Mouse (Mus musculus): Measurements from ENCODE around the gene Acsl1. TPM values are rescaled to one million over a fixed set of nuclear protein-coding genes. Genes with fewer than 3 reads are reported as not detected.
A peak's percentile ranks its signal among the peaks of the same experiment; 100 is the strongest.

Gene Acsl1
- polyA plus RNA-seq, 1 experiment from 2014 or later = 12.4 TPM

- Histone ChIP-seq H3K27me3 (no peaks in the 10 kb centered on the region), H3K36me3 (no peaks in the 10 kb centered on the region), H3K4me1 (peaks cover 4% of the 10 kb centered on the region; the same call in 1 of the 2 replicates), H3K4me2 (replicated peaks) (no peak overlapping the region), H3K27ac (no peak overlapping the region), H3K9me3 (replicated peaks) (no peaks in the 10 kb centered on the region), H3K4me3 (no peak overlapping the region), H3K9ac (no peak overlapping the region)
- ATAC-seq (ENCODE audit: low FRiP score) = no peak
- WGBS = 88% methylated on average over 6 of the region's 6 CpGs
These were observed 26.0 kb downstream of the Acsl1 start for GRCm38 (mm10) chr8:46496852-46497251.

- Histone ChIP-seq H3K9ac (no peak overlapping the region), H3K4me1 (peaks cover 5% of the 10 kb centered on the region; the same call in 1 of the 2 replicates), H3K4me2 (replicated peaks) (no peak overlapping the region), H3K36me3 (no peaks in the 10 kb centered on the region), H3K9me3 (replicated peaks) (no peaks in the 10 kb centered on the region), H3K27ac (no peak overlapping the region), H3K4me3 (no peak overlapping the region), H3K27me3 (no peaks in the 10 kb centered on the region)
- no peak for ATAC-seq (ENCODE audit: low FRiP score)
- WGBS = 86% methylated on average over 15 of the region's 15 CpGs
These were observed 26.6 kb downstream of the Acsl1 start for GRCm38 (mm10) chr8:46497314-46498011.

- Histone ChIP-seq H3K4me2 (replicated peaks) (0 out of 2 replicates have a peak overlapping the region, but pooled peaks have one; percentile 6), H3K4me1 (peaks cover 12% of the 10 kb centered on the region), H3K36me3 (no peaks in the 10 kb centered on the region), H3K9ac (no peak overlapping the region), H3K27ac (no peak overlapping the region), H3K27me3 (no peaks in the 10 kb centered on the region), H3K9me3 (replicated peaks) (no peaks in the 10 kb centered on the region), H3K4me3 (no peak overlapping the region)
- 56% methylated on average over 19 of the region's 19 CpGs for WGBS
- ATAC-seq (ENCODE audit: low FRiP score) = no peak
These were observed 28.7 kb downstream of the Acsl1 start for GRCm38 (mm10) chr8:46499376-46500061.

GRCm38 (mm10) chr8:46502333-46503071 is 31.7 kb downstream of the Acsl1 start:
- Histone ChIP-seq H3K27ac (no peak overlapping the region), H3K9ac (0 out of 2 replicates have a peak overlapping the region, but pooled peaks have one; percentile 18), H3K9me3 (replicated peaks) (no peaks in the 10 kb centered on the region), H3K4me2 (replicated peaks) (peak overlapping the region; percentile 51), H3K4me3 (peak overlapping the region; percentile 28), H3K4me1 (peaks cover 12% of the 10 kb centered on the region), H3K27me3 (no peaks in the 10 kb centered on the region), H3K36me3 (no peaks in the 10 kb centered on the region)
- 20% methylated on average over 19 of the region's 19 CpGs for WGBS
- ATAC-seq (ENCODE audit: low FRiP score) = no peak

- WGBS = 80% methylated on average over 12 of the region's 12 CpGs
- peak overlapping the region; percentile 28; the same call in 1 of the 2 replicates for H3K4me3 ChIP-seq
- ATAC-seq (ENCODE audit: low FRiP score) = no peak
- no peak overlapping the region for H3K9ac ChIP-seq
- H3K4me1 ChIP-seq = peaks cover 12% of the 10 kb centered on the region
- H3K4me2 ChIP-seq (replicated peaks) = peak overlapping the region; percentile 51
- no peaks in the 10 kb centered on the region for H3K36me3 ChIP-seq
- no peaks in the 10 kb centered on the region for H3K9me3 ChIP-seq (replicated peaks)
- H3K27ac ChIP-seq = no peak overlapping the region
- H3K27me3 ChIP-seq = no peaks in the 10 kb centered on the region
These were observed 32.3 kb downstream of the Acsl1 start for GRCm38 (mm10) chr8:46503072-46503695.

GRCm38 (mm10) chr8:46504196-46504595 is 33.4 kb downstream of the Acsl1 start:
- Histone ChIP-seq H3K4me3 (no peak overlapping the region), H3K27ac (no peak overlapping the region), H3K36me3 (no peaks in the 10 kb centered on the region), H3K27me3 (no peaks in the 10 kb centered on the region), H3K9ac (no peak overlapping the region), H3K4me2 (replicated peaks) (no peak overlapping the region), H3K4me1 (peaks cover 12% of the 10 kb centered on the region), H3K9me3 (replicated peaks) (no peaks in the 10 kb centered on the region)
- 68% methylated on average over 3 of the region's 3 CpGs for WGBS
- no peak for ATAC-seq (ENCODE audit: low FRiP score)

GRCm38 (mm10) chr8:46508488-46509395 is 37.9 kb downstream of the Acsl1 start:
- no peak overlapping the region for H3K4me3 ChIP-seq
- H3K4me2 ChIP-seq (replicated peaks) = no peak overlapping the region
- no peaks in the 10 kb centered on the region for H3K36me3 ChIP-seq
- 83% methylated on average over 14 of the region's 14 CpGs for WGBS
- H3K9ac ChIP-seq = no peak overlapping the region
- no peaks in the 10 kb centered on the region for H3K4me1 ChIP-seq
- no peak overlapping the region for H3K27ac ChIP-seq
- H3K9me3 ChIP-seq (replicated peaks) = no peaks in the 10 kb centered on the region
- ATAC-seq (ENCODE audit: low FRiP score) = no peak
- H3K27me3 ChIP-seq = no peaks in the 10 kb centered on the region

GRCm38 (mm10) chr8:46509474-46509873 is 38.6 kb downstream of the Acsl1 start:
- Histone ChIP-seq H3K9ac (no peak overlapping the region), H3K4me2 (replicated peaks) (no peak overlapping the region), H3K9me3 (replicated peaks) (no peaks in the 10 kb centered on the region), H3K36me3 (no peaks in the 10 kb centered on the region), H3K27ac (no peak overlapping the region), H3K4me3 (no peak overlapping the region), H3K27me3 (no peaks in the 10 kb centered on the region), H3K4me1 (no peaks in the 10 kb centered on the region)
- no peak for ATAC-seq (ENCODE audit: low FRiP score)
- WGBS = 89% methylated on average over 3 of the region's 3 CpGs

- H3K4me3 ChIP-seq = no peak overlapping the region
- WGBS = 74% methylated on average over 9 of the region's 9 CpGs
- ATAC-seq (ENCODE audit: low FRiP score) = no peak
- H3K9ac ChIP-seq = no peak overlapping the region
- H3K9me3 ChIP-seq (replicated peaks) = no peaks in the 10 kb centered on the region
- no peak overlapping the region for H3K27ac ChIP-seq
- H3K4me1 ChIP-seq = no peaks in the 10 kb centered on the region
- H3K36me3 ChIP-seq = no peaks in the 10 kb centered on the region
- H3K4me2 ChIP-seq (replicated peaks) = no peak overlapping the region
- H3K27me3 ChIP-seq = no peaks in the 10 kb centered on the region
These were observed 40.5 kb downstream of the Acsl1 start for GRCm38 (mm10) chr8:46511336-46511735.

GRCm38 (mm10) chr8:46512538-46512937 is 41.7 kb downstream of the Acsl1 start:
- H3K9me3 ChIP-seq (replicated peaks) = no peaks in the 10 kb centered on the region
- no peaks in the 10 kb centered on the region for H3K36me3 ChIP-seq
- WGBS = 59% methylated on average over 8 of the region's 8 CpGs
- H3K4me1 ChIP-seq = no peaks in the 10 kb centered on the region
- H3K4me3 ChIP-seq = no peak overlapping the region
- no peak for ATAC-seq (ENCODE audit: low FRiP score)
- no peak overlapping the region for H3K27ac ChIP-seq
- H3K4me2 ChIP-seq (replicated peaks) = no peak overlapping the region
- no peaks in the 10 kb centered on the region for H3K27me3 ChIP-seq
- no peak overlapping the region for H3K9ac ChIP-seq

GRCm38 (mm10) chr8:46514027-46514426 is 43.2 kb downstream of the Acsl1 start:
- no peaks in the 10 kb centered on the region for H3K4me1 ChIP-seq
- H3K9ac ChIP-seq = no peak overlapping the region
- ATAC-seq (ENCODE audit: low FRiP score) = no peak
- H3K4me2 ChIP-seq (replicated peaks) = no peak overlapping the region
- no peak overlapping the region for H3K27ac ChIP-seq
- H3K27me3 ChIP-seq = no peaks in the 10 kb centered on the region
- H3K9me3 ChIP-seq (replicated peaks) = no peaks in the 10 kb centered on the region
- H3K4me3 ChIP-seq = no peak overlapping the region
- H3K36me3 ChIP-seq = no peaks in the 10 kb centered on the region
- WGBS = 84% methylated on average over 1 of the region's 1 CpGs
